Mouse (Mus musculus) thymus, adult 2 months (tissue): Measurements from ENCODE around the gene Gnb1.

Experiments used
- CTCF ChIP-seq: fragments of 200-500 bp; IDR thresholded peaks from 2 replicates; pipeline ENCODE4 v1.5.1; 2012; ENCODE audit warnings: mild to moderate bottlenecking, control low read depth, low read length, moderate library complexity, borderline replicate concordance; ENCODE audit not compliant: control insufficient read depth, poor library complexity, insufficient read depth; ENCODE audit errors: extremely low read depth
- POLR2A ChIP-seq: fragments of 200-500 bp; IDR thresholded peaks from 2 replicates; pipeline ENCODE4 v1.6.1; 2012; ENCODE audit warnings: mild to moderate bottlenecking, low read length, control low read depth, moderate library complexity; ENCODE audit not compliant: control insufficient read depth, poor library complexity, insufficient read depth; ENCODE audit errors: extremely low read depth

- TF ChIP-seq CTCF (no peak), POLR2A (no peak)
Measured at GRCm38 (mm10) chr4:155555464-155555863, 64.3 kb downstream of the Gnb1 start.
